Mouse (Mus musculus): ENCODE results near the gene Cryzl1.

Gene Cryzl1

DNA sequence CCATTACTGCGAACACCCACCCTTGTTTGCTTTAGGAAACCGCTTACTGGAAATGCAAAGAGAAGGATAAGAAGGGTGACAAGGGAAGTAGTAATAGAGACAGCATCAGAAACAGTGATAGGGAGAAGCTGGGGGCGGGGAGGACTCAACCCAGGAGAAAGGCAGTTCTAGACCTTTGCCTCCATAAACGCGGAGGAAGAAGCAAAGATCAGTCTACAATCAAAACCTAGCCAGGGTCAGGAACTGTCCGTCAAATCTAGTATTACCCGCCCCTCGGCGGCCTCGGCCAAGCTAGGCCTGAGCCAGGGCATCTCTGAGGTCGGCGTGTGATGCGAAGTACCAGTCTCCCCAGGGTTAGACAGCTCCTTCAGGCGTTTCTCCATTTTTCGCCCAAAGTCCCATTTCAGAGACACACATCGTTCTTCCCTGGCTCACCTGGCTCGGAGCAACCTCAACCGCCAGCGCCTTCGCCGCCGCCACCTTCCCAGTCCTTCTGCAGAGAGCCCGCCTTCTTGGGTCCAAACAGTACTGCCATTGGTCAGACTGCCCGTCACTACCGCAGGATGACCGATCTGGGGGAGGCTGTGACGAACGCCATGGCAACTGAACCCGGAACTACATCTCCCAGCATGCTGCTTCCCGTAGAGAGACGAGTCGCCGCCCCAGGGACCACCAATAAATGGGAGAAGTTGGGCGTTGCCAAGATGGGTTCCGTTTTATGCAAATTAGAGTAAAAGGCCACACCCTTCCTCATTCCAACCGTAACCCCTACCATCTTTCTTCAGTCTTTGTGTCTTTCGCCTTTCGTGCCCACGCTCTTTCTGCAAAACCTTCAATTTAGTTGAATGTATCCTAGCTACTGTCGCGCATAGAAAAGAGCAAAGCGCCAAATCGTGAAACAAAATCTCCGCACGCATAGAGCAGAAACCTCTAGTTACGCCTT is at the start of gene Cryzl1:
Gene Cryzl1, minus strand, starts transcription at position 853 of the 943 bp plus-strand sequence.
- DNase-seq (ENCODE audit: low spot score in 2 of 2), result peak; percentile 95

DNA sequence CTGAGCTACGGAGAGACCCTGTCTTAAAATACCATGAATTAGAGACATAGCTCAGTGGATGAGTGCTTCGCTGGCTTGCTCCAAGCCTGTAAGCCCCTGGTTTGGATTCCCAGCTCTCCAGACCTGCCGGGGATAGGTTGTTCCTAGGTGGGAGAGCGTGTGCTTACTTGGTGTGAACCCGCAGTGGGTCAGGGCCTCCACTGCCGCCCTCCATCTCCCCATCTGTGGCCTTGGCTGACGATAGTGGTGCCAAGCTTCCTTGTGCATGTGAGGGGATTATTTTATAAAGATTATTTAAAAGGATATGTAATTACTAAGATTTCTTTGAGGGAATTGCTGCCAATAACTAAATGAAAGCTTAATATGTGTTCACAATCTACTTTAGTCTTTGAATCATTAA is 43.8 kb upstream of the Cryzl1 start:
- DNase-seq (ENCODE audit: low spot score in 2 of 2), result no peak

DNA sequence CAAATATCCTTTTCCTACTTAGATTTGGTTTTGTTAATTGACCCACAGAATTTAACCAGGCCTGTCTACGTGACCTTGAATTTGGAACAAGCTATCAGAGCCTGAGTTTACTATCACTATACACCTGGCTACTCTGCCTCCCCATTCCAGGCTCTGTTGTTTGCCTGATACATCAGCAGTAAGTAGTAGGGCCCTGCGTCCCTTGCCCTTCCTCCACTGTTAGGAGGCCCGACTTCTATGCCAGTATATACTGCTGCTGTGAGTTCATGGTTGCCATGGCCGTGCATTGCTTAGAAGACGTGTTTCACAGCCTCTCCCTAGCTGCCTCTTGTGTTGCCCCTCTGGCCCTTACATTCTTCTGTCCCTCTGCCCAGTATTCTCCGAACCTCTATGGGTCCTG is 42.6 kb upstream of the Cryzl1 start:
- DNase-seq (ENCODE audit: low spot score in 2 of 2), result no peak

DNA sequence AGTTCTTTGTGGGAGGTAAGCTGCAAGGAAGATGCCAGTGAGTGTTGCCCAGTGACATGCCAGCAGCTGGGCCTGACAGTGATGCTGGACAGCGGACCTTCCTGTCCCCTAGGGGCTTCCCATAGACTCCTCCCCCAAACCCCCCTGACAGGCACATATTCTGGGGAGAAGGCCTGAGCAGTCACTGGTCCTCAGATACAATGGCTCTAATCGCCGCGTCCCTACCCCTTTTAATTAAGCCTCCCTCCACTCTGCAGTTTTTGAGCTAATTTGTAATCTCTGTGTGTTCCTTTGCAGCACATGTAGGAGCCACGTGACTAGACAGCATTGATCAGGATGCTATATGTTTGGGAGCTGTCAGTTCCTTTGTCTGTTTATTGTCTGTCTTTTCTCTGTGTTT is 41.9 kb upstream of the Cryzl1 start:
- DNase-seq (ENCODE audit: low spot score in 2 of 2), result no peak

DNA sequence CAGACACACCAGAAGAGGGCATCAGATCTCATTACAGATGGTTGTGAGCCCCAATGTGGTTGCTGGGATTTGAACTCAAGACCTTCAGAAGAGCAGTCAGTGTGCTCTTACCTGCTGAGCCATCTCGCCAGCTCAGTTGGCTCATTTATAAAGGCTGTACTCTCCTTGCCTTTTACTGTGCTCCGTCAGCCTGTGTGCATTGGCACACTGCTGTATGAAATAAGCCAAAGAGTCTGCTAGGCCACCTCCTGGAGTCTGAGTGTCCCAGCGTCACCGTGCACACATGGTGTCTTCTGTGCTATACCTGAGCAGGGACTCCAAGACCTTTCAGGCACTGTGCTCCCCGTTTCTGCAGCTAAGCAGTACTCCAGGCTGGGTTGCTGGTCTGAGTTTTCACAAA is 41.1 kb upstream of the Cryzl1 start:
- no peak for DNase-seq (ENCODE audit: low spot score in 2 of 2)

DNA sequence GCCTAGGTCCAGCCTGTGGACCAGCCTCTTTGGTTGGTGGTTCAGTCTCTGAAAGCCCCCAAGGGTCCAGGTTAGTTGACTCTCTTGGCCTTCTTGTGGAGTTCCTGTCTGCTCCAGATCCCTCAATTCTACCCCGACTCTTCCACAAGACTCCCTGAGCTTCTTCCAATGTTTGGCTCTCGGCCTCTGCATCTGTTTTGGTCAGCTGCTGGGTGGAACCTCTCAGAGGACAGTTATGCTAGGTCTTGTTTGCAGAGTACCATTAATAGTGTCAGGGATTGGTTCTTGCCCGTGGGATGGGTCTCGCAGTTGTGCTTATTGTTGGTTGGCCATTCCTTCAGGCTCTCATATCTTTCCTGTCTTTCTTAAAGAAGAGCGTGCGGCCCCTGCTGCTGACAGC is 39.8 kb upstream of the Cryzl1 start:
- DNase-seq (ENCODE audit: low spot score in 2 of 2), result no peak

DNA sequence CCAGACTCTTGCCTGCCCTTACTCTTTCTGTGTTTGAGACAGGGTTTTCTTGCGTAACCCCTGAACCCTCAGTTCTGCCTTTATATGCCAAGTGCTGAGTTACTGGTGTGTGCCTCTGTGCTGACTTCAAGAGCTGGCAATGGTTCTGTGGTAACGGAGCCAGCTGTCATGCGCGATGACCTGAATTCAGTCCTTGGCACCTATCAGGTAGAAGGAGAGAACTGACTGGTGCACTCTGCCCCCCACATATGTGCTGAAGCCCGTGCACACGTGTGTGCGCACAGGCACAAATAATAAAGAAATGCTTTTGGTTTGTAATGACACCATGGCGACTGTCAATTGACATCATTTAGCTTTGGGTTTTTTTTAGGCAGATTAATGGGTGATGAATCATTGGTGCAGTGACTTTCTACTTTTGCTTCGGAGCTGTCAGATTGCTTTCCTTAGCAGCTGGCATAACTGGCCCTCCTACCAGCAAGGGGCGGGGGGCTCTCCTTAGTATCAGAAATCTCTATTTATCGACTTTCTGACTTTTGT is 38.5 kb upstream of the Cryzl1 start:
- DNase-seq (ENCODE audit: low spot score in 2 of 2), result no peak

DNA sequence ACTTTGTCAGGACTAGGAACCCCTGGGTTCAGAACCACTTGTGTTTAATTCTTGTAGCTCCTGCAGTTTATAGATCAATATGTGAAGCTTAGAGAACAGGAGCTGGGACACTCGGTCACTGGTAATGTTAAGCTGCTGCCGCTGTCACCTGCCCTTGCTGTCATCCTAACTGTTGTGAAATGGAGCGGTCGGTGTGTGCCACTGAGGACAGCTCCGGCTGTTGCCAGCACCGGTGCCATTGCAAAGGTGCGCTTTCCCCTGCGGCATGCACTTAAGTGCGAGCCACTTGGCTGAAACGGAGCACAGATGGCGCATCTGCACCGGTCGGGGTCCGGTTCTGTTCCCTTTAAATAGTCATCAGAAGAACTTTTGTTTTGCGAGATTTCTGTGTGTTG is 37.0 kb upstream of the Cryzl1 start:
- no peak for DNase-seq (ENCODE audit: low spot score in 2 of 2)

DNA sequence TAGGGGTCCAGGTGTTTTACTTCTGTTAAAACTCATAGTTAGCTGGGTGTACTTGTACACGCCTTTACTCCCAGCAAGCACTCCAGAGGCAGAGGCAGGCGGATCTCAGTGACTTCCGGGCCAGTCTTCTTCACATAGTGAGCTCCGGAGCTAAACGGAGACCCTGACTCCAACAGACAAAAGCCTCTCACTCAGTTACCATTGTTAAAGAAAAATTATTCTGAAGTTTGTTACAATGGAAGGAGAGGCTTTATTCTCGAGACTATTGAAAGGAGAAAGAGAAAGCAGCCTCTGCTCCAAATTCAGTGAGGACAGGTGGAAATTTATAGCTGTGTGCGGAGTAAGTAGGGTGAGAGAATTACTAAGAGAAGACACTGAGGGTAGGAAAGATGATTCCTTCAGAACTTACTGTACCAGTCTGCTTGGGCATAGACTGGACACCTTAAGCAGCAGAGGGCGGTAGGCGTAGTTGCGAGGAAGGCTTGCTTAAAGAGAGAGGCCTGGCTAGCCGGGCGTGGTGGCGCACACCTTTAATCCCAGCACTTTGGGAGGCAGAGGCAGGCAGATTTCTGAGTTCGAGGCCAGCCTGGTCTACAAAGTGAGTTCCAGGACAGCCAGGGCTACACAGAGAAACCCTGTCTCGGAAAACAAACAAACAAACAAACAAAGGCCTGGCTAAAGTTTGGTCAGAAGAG is 36.5 kb upstream of the Cryzl1 start:
- DNase-seq (ENCODE audit: low spot score in 2 of 2), result no peak

DNA sequence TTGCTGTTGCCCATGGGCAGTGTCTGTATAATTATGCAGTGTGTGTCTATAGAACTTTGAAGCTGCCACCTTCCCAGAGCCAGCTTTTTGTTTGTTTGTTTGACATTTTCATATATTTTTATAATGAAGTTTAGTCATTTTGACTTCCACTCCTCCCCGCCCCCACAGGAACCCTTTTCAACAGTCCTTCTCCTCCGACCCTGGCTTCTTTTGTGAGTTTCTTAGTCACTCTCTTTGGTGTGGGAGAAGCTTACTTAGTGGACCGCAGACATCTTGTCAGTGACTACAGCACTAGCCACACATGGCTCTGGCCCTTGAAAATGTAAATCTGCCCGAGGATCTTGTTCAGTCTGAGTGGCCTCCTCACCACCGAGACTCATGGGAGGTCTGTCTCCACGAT is 35.6 kb upstream of the Cryzl1 start:
- no peak for DNase-seq (ENCODE audit: low spot score in 2 of 2)

DNA sequence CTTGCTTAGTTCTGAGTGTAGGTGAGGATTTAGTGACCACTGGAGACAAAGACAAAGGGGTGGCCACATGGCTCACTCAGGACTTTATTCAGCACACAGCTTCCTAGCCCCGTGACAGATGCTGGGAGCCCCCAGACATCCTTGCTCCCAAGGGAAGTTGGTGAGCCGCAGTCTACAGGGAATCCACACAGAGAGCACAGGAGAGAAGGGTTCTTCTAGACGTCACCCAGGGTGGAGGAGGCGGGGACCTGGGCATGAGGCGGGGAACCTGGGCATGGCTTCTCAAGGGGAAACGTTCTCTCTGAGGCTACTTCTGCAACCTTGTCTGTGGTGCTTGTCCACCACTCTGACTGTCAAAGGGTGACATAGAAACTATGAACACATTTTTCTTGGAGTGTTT is 35.2 kb upstream of the Cryzl1 start:
- no peak for DNase-seq (ENCODE audit: low spot score in 2 of 2)

DNA sequence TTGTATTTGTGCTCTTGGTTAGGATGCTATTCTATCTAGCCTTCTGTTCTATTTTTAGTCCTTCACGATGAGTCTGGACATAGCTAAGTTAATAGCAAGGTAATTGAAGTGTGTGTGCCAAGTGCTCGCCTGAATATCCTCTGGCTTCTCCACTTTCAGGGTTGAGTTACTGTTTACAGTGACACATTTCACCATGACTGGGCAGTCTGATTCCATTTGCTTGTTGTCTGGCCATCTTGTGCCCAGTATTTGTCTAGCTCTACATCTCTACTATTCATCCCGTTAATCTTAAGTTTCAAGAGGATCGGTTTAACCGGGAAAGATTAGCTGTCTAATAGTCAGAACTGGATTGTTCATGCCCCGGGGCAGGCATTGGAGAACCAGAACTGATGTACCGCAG is 33.7 kb upstream of the Cryzl1 start:
- DNase-seq (ENCODE audit: low spot score in 2 of 2), result no peak

DNA sequence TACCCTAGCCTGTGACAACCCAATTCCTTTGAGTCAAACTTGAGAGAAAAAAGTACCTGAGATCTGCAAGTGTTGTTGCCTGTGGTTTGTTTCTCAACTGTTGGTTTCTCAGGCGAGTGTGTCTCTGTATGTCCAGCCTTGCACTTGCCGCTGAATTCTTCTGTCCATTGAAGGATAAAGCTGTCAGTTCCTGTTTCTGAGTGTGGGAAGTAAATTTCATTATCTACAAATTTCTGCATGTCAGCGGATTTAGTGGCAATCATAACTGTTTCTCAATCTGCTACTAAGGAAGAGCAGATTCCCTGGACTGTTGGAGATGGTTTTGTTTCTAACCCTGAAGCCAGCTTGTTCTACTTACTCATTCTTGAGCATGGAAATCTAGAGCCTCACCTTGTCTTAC is 33.0 kb upstream of the Cryzl1 start:
- DNase-seq (ENCODE audit: low spot score in 2 of 2), result no peak

DNA sequence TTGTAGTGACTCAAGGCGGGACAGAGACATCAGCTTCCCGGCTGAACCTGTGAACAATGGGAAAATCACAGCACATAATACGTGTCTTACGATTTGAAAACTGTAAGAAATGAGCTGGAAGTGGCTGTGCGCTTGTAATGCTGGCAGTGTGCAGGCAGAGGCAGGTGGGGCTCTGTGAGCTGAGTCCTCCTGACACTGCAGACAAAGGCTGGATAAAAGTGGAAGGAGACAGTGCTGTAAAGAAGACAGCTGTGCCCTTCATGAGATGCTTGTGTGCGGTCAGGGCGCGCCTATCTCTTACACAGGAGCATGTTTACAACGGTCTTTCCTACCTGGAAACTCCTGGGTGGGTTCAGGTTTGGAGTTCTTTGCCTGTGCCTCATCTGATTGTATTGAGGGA is 32.4 kb upstream of the Cryzl1 start:
- DNase-seq (ENCODE audit: low spot score in 2 of 2), result no peak

DNA sequence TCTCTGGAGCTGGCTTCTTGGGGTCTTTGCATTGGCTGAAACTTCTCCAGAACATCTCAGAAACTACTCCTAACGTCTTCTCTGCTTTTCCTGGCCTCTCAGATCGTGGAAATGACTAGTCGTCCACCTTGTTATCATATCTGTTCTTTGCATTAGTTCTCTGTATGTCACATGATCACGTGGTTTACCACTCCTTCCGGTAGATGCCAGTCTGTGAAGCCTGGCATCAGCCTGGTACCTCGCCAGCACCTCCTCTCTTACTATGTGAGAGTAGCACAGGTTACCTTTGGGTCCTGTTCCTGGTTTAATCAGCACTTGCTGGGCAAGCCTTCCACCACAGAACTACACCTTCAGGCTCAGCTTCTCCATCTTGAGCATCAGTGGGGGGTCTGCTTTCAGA is 26.2 kb upstream of the Cryzl1 start:
- DNase-seq (ENCODE audit: low spot score in 2 of 2), result no peak

DNA sequence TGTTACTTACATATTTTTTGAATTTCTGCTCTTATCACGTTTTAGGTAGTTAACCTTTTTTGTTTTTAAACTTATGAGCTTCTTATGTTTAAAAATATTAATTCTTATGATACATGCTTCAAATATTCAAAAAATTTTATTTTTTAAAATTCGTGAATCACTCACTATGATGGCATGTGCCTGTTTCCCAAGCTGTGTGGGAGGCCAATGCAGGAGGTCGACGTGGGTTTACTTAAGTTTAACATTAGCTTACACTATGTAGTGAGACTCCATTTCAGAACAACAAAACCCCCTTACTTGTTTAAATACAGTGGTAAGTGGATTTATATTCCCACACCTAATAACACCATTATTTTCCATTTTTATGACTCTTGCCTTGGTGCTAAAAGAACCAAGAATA is 24.8 kb upstream of the Cryzl1 start:
- DNase-seq (ENCODE audit: low spot score in 2 of 2), result no peak

DNA sequence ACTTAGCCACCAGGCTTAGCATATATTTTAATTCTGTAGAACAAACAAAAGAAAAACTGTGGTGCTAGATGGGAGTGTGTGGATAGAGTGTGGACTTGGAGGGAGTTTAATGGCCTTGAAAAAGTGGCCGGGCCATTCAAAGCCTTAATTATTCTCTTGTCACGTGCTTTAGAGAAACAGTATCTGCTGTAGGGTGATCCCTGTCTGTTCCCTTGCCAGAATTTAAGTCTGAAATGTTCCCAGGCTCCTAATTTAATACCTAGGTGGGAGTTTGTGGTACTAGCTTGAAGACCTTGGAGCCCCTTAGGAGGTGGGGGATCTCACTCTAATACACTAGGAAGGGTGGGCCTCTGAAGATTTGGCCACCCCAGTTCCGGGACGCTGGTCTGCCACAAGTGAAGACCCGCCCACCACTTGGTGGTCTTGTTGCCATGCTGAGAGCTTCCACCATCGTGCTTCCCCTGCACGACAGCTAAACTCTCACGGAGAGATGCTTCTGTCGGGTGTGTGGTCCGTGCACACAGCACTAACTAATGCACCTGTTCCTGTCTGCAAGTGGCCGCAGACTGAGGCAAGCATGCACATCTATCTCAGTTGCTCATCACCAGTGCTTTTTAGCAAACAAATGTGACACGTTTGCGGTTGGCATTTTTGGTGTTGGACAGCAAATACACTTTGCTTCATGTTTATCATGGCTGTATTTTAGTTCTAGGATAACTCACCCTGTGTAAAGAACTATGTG is 23.0 kb upstream of the Cryzl1 start:
- no peak for DNase-seq (ENCODE audit: low spot score in 2 of 2)

DNA sequence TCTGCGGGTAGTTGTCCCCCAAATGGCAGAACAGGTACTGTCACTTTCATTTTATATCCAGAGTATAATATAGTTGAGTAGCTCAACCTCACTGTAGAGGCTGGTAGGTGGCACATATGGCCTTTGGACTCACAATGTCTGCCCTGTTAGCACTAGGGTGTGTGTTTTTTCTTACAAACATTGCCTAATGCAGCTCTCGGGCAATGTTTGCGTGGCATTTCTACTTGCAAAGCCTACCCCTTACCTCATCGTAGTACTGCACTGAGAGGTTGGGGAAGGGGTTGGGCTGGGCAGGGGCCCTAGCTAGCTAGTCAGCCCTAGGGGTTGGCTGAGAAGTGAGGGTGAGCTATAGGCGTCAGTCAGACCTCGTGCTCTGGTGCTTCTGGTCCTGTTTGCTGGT is 18.8 kb upstream of the Cryzl1 start:
- DNase-seq (ENCODE audit: low spot score in 2 of 2), result no peak

DNA sequence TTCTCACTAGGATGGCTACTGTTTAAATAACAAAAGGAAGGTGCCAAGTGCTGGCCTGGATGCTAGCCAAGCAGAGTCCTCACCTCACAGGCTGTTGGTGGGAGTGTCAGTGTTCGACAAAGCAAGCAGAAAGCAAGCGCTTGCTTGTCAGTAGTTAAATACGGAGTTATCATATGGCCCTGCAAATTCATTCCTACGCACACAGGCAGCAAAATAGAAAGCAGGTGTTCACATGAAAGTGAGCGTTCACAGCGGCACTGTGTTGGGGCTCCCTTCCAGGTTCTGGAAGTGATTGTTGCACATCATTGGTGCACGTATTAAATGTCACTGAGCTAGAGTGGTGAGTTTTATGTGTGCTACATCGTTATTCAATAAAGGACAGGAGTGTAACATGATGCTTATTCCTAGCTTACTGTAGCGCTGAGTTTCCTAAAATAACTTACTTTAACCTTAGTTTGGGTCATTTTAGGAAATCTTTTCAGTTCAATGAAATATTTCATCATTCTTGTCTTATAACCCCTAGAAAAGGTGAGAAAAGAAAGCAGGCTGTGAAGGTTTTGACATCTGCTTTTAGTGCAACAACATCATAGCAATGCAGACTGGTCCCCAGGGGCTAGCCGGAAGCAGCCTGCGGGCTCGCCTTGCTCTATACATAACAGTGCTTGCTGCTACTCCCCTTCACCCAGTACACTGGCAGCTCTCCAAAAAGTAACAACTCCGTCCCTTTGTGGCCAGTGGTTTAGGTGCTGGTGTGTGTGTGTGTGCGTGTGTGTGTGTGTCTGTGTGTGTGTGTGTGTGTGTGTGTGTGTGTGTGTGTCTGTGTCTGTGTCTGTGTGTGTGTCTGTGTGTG is 17.6 kb upstream of the Cryzl1 start:
- DNase-seq (ENCODE audit: low spot score in 2 of 2), result peak; percentile 53 to 71

DNA sequence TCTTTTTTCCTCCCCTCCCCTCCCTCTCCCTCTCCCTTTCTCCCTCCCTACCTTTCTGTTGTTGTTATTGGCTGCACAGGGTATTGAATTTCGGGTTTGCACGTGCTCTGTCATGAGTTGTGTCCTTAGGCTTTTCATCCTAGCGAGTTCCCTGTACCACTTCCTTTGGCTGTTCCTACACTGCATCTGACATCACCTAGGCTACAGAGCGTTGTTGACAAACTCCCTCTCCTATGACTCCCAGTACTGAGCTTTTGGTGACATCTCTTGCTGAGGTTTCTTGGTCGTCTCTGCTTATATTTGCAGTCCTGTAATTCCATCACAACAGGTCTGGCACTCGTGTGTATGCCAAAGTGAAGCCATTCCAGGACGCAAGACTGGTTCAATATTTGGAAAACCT is 14.3 kb upstream of the Cryzl1 start:
- no peak for DNase-seq (ENCODE audit: low spot score in 2 of 2)

DNA sequence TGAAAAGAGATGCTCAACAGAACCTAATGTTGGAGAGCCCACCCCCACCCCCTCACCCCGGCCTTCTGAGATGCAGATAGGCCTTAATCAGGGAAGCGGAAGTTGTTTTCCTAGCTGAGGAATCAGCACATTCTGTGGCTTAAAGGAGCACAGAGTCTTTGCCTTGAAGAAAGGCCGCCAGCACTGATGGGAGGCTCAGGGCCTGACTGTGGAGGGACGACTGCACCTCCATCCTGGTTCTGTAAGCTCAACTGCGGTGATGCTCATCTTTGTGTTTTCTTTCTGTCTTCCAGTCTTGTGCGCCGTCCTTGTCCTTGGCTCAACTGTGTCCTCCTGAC is 12.1 kb upstream of the Cryzl1 start:
- DNase-seq (ENCODE audit: low spot score in 2 of 2), result no peak

All from spleen, postnatal 4 days (tissue).